Mouse (Mus musculus): Measurements from ENCODE around the gene Rarres1.
A peak's percentile ranks its signal among the peaks of the same experiment; 100 is the strongest.

Gene Rarres1

GRCm38 (mm10) chr3:67492086-67492869 lies 23.0 kb downstream of the Rarres1 start:
- no peak for DNase-seq (ENCODE audit: low spot score)

- no peak for DNase-seq (ENCODE audit: low spot score)
These were observed 25.2 kb downstream of the Rarres1 start for GRCm38 (mm10) chr3:67490156-67490555.

- DNase-seq (ENCODE audit: low spot score), result no peak
These were observed 30.1 kb downstream of the Rarres1 start for GRCm38 (mm10) chr3:67485233-67485632.

GRCm38 (mm10) chr3:67482400-67482799 lies 32.9 kb downstream of the Rarres1 start:
- DNase-seq (ENCODE audit: low spot score), result no peak

GRCm38 (mm10) chr3:67479806-67480205 lies 35.5 kb downstream of the Rarres1 start:
- no peak for DNase-seq (ENCODE audit: low spot score)

- no peak for DNase-seq (ENCODE audit: low spot score)
These were observed 41.9 kb downstream of the Rarres1 start for GRCm38 (mm10) chr3:67473438-67473837.

GRCm38 (mm10) chr3:67471408-67472127 lies 43.8 kb downstream of the Rarres1 start:
- no peak for DNase-seq (ENCODE audit: low spot score)

- no peak for DNase-seq (ENCODE audit: low spot score)
These were observed 48.0 kb downstream of the Rarres1 start for GRCm38 (mm10) chr3:67467281-67467680.

- DNase-seq (ENCODE audit: low spot score), result no peak
These were observed 48.7 kb downstream of the Rarres1 start for GRCm38 (mm10) chr3:67466576-67466975.

GRCm38 (mm10) chr3:67463450-67464372 lies 51.6 kb downstream of the Rarres1 start, which contains the start of gene Lxn:
Gene Lxn (minus strand): TSS chr3:67463926.
- DNase-seq (ENCODE audit: low spot score), result peak; percentile 72

GRCm38 (mm10) chr3:67463001-67463400 lies 52.3 kb downstream of the Rarres1 start:
- no peak for DNase-seq (ENCODE audit: low spot score)

- DNase-seq (ENCODE audit: low spot score), result no peak
These were observed 52.7 kb downstream of the Rarres1 start for GRCm38 (mm10) chr3:67462578-67462977.

- no peak for DNase-seq (ENCODE audit: low spot score)
These were observed 53.3 kb downstream of the Rarres1 start for GRCm38 (mm10) chr3:67462015-67462414.

- no peak for DNase-seq (ENCODE audit: low spot score)
These were observed 55.4 kb downstream of the Rarres1 start for GRCm38 (mm10) chr3:67459881-67460280.

GRCm38 (mm10) chr3:67450601-67451210 lies 64.6 kb downstream of the Rarres1 start:
- DNase-seq (ENCODE audit: low spot score), result no peak

GRCm38 (mm10) chr3:67449660-67450059 lies 65.7 kb downstream of the Rarres1 start:
- no peak for DNase-seq (ENCODE audit: low spot score)

- no peak for DNase-seq (ENCODE audit: low spot score)
These were observed 68.2 kb downstream of the Rarres1 start for GRCm38 (mm10) chr3:67447143-67447542.

- no peak for DNase-seq (ENCODE audit: low spot score)
These were observed 81.3 kb downstream of the Rarres1 start for GRCm38 (mm10) chr3:67434011-67434410.

GRCm38 (mm10) chr3:67429999-67430380 lies 85.3 kb downstream of the Rarres1 start, which contains the start of gene Gfm1:
Gene Gfm1 (plus strand): TSS chr3:67430096.
- peak; percentile 92 for DNase-seq (ENCODE audit: low spot score)

GRCm38 (mm10) chr3:67429338-67429998 lies 85.9 kb downstream of the Rarres1 start:
- DNase-seq (ENCODE audit: low spot score), result no peak

Measured in testis, postnatal 10 days (tissue).